ENCODE assay signal across 18 mouse cellular contexts in genomic region chr4:115855100-115855499, GRCm38 (mm10). TPM values are rescaled to one million over a fixed set of nuclear protein-coding genes. Genes with fewer than 3 reads are reported as not detected.
A peak's percentile ranks its signal among the peaks of the same experiment; 100 is the strongest.
DNase-seq lines count a peak whose midpoint lies in the region; ATAC-seq and TF ChIP-seq lines count a peak whose summit lies in the region.
"Had no signal": no experiment of that assay in that cellular context is flagged by ENCODE, and none has a peak within 500 bp of the region (broad histone marks: within the 10 kb centered on the region; RNA-seq: fewer than 3 reads in every experiment).

No protein-coding gene starts in this region.

- peaks cover 17% of the 10 kb centered on the region for H3K4me1 ChIP-seq in forebrain, embryonic 16.5 days (replicated peaks; ENCODE audit: control insufficient read depth, insufficient read depth, low read length)
- no peaks in the 10 kb centered on the region for H3K4me1 ChIP-seq in forebrain, postnatal 0 days (ENCODE audit: insufficient read depth)
- H3K4me1 ChIP-seq in midbrain, embryonic 11.5 days (ENCODE audit: control insufficient read depth, insufficient read depth, low read length): peaks cover 7% of the 10 kb centered on the region; the same call in 1 of the 2 replicates
- H3K4me1 ChIP-seq in midbrain, embryonic 10.5 days: peaks cover 38% of the 10 kb centered on the region
- peaks cover 80% of the 10 kb centered on the region for H3K4me1 ChIP-seq in liver, embryonic 15.5 days (replicated peaks)

- H3K9ac ChIP-seq in forebrain, embryonic 16.5 days (replicated peaks; ENCODE audit: low read depth, low read length): 0 out of 2 replicates have a peak overlapping the region, but pooled peaks have one; percentile 18
- H3K9ac ChIP-seq in forebrain, postnatal 0 days: no peak overlapping the region
- no peak overlapping the region for H3K9ac ChIP-seq in midbrain, embryonic 11.5 days (ENCODE audit: low read length)
- peak overlapping the region; percentile 37; the same call in 1 of the 2 replicates for H3K9ac ChIP-seq in liver, embryonic 15.5 days

- no peak overlapping the region for H3K4me2 ChIP-seq in forebrain, embryonic 16.5 days (ENCODE audit: low read length)
- no peak overlapping the region for H3K4me2 ChIP-seq in forebrain, postnatal 0 days (ENCODE audit: low read depth)
- no peak overlapping the region for H3K4me2 ChIP-seq in midbrain, embryonic 11.5 days
- H3K4me2 ChIP-seq in liver, embryonic 15.5 days: peak overlapping the region; percentile 60
- H3K4me2 ChIP-seq: heart, embryonic 11.5 days had no signal

- no peak for DNase-seq in forebrain, postnatal 0 days
- peak; percentile 69 for DNase-seq in midbrain, embryonic 11.5 days (ENCODE audit: low spot score, missing footprints)
- no peak for DNase-seq in midbrain, embryonic 10.5 days (ENCODE audit: low spot score)
- no peak for DNase-seq in cerebellum, adult 11-12 months
- no peak for DNase-seq in layer of hippocampus, adult 9-10 months (ENCODE audit: low spot score)
- DNase-seq in spleen, postnatal 14 days (ENCODE audit: low spot score in 2 of 2): no peak
- DNase-seq: cerebellum, adult 18-20 months; gastrocnemius, adult 2 months; right cerebral cortex, postnatal 14 days had no signal

- 64% methylated on average over 6 of the region's 6 CpGs for WGBS in forebrain, embryonic 16.5 days
- WGBS in forebrain, postnatal 0 days: 64% methylated on average over 6 of the region's 6 CpGs
- WGBS in midbrain, embryonic 11.5 days: 52% methylated on average over 6 of the region's 6 CpGs
- WGBS in midbrain, embryonic 10.5 days: 51% methylated on average over 6 of the region's 6 CpGs
- 14% methylated on average over 6 of the region's 6 CpGs for WGBS in liver, embryonic 15.5 days (ENCODE audit: insufficient replicate concordance)

- H3K27ac ChIP-seq in forebrain, embryonic 16.5 days (ENCODE audit: low read length): no peak overlapping the region
- no peak overlapping the region for H3K27ac ChIP-seq in forebrain, postnatal 0 days (ENCODE audit: low read depth, low read length)
- H3K27ac ChIP-seq in midbrain, embryonic 11.5 days (ENCODE audit: low read depth, low read length): no peak overlapping the region
- H3K27ac ChIP-seq in midbrain, embryonic 10.5 days (replicated peaks): no peak overlapping the region; the same call in 1 of the 2 replicates
- peak overlapping the region; percentile 90 for H3K27ac ChIP-seq in liver, embryonic 15.5 days (replicated peaks)
- H3K27ac ChIP-seq: gastrocnemius, adult 2 months had no signal

- ATAC-seq in forebrain, embryonic 16.5 days: no peak
- ATAC-seq in forebrain, postnatal 0 days: no peak
- ATAC-seq in midbrain, embryonic 11.5 days (ENCODE audit: low FRiP score): 0 out of 2 replicates have a peak, but pooled peaks have one; percentile 33
- no peak for ATAC-seq in liver, embryonic 15.5 days (ENCODE audit: insufficient read depth)

- no peak overlapping the region for H3K4me3 ChIP-seq in forebrain, embryonic 16.5 days (replicated peaks; ENCODE audit: low read length)
- no peak overlapping the region for H3K4me3 ChIP-seq in forebrain, postnatal 0 days (ENCODE audit: low read depth, low read length)
- H3K4me3 ChIP-seq in midbrain, embryonic 11.5 days (ENCODE audit: low read depth, low read length): no peak overlapping the region
- no peak overlapping the region for H3K4me3 ChIP-seq in midbrain, embryonic 10.5 days
- no peak overlapping the region for H3K4me3 ChIP-seq in liver, embryonic 15.5 days (replicated peaks)
- H3K4me3 ChIP-seq: gastrocnemius, adult 2 months had no signal

- no peaks in the 10 kb centered on the region for H3K36me3 ChIP-seq in forebrain, embryonic 16.5 days (ENCODE audit: control insufficient read depth, insufficient read depth)
- H3K36me3 ChIP-seq in forebrain, postnatal 0 days (ENCODE audit: insufficient read depth): peaks cover 14% of the 10 kb centered on the region
- H3K36me3 ChIP-seq in midbrain, embryonic 11.5 days (ENCODE audit: control insufficient read depth, insufficient read depth, low read length): peaks cover 7% of the 10 kb centered on the region; the same call in 1 of the 2 replicates
- H3K36me3 ChIP-seq in midbrain, embryonic 10.5 days: peaks cover 69% of the 10 kb centered on the region
- H3K36me3 ChIP-seq in liver, embryonic 15.5 days (replicated peaks): peaks cover 94% of the 10 kb centered on the region

- H3K9me3 ChIP-seq in forebrain, embryonic 16.5 days (ENCODE audit: control insufficient read depth, low read length): no peaks in the 10 kb centered on the region
- H3K9me3 ChIP-seq in forebrain, postnatal 0 days (ENCODE audit: low read length): no peaks in the 10 kb centered on the region
- no peaks in the 10 kb centered on the region for H3K9me3 ChIP-seq in midbrain, embryonic 11.5 days (ENCODE audit: control insufficient read depth, low read length)
- H3K9me3 ChIP-seq in midbrain, embryonic 10.5 days (replicated peaks): no peaks in the 10 kb centered on the region
- H3K9me3 ChIP-seq in liver, embryonic 15.5 days (replicated peaks): no peaks in the 10 kb centered on the region

- H3K27me3 ChIP-seq in forebrain, embryonic 16.5 days (replicated peaks; ENCODE audit: control insufficient read depth, insufficient read depth, low read length): no peaks in the 10 kb centered on the region
- no peaks in the 10 kb centered on the region for H3K27me3 ChIP-seq in forebrain, postnatal 0 days (ENCODE audit: insufficient read depth, low read length)
- H3K27me3 ChIP-seq in midbrain, embryonic 11.5 days (ENCODE audit: control insufficient read depth, insufficient read depth, low read length): no peaks in the 10 kb centered on the region
- no peaks in the 10 kb centered on the region for H3K27me3 ChIP-seq in midbrain, embryonic 10.5 days (ENCODE audit: low read depth, poor library complexity, severe bottlenecking)
- no peaks in the 10 kb centered on the region for H3K27me3 ChIP-seq in liver, embryonic 15.5 days

- TF ChIP-seq CTCF in forebrain, postnatal 0 days (IDR thresholded peaks at IDR 0.05; ENCODE audit: low read depth): no peak

RNA-seq across cellular contexts. Expression of gene Mknk1, which starts 16.1 kb away (rescaled TPM):
- 25.4 and 27.9 TPM in 2 replicates for polyA plus RNA-seq in forebrain, embryonic 16.5 days (2015; fragmentation: Nextera tagmentation; extraction: Ambion mirVana)
- 18.9 and 19.8 TPM in 2 replicates for total RNA-seq in forebrain, postnatal 0 days (2014; rRNA removed)
- polyA plus RNA-seq in forebrain, postnatal 0 days (2015; fragmentation: Nextera tagmentation; extraction: Ambion mirVana): 22.8 and 24.3 TPM in 2 replicates
- 17.9 and 22.3 TPM in 2 replicates for polyA plus RNA-seq in midbrain, embryonic 11.5 days (2014; fragmentation: Nextera tagmentation; extraction: Ambion mirVana)
- 29.7 and 31.2 TPM in 2 replicates for polyA plus RNA-seq in midbrain, embryonic 10.5 days (2016; fragmentation: Nextera tagmentation; extraction: Ambion mirVana)
- polyA plus RNA-seq in liver, embryonic 15.5 days (2015; fragmentation: Nextera tagmentation; extraction: Ambion mirVana): 30.0 and 33.1 TPM in 2 replicates

RNA-seq across cellular contexts. Expression of gene Mob3c, which starts 27.2 kb away (rescaled TPM):
- 4.6 and 6.0 TPM in 2 replicates for polyA plus RNA-seq in forebrain, embryonic 16.5 days (2015; fragmentation: Nextera tagmentation; extraction: Ambion mirVana)
- total RNA-seq in forebrain, postnatal 0 days (2014; rRNA removed): 3.0 and 9.0 TPM in 2 replicates
- polyA plus RNA-seq in forebrain, postnatal 0 days (2015; fragmentation: Nextera tagmentation; extraction: Ambion mirVana): 1.6 and 3.0 TPM in 2 replicates
- polyA plus RNA-seq in midbrain, embryonic 11.5 days (2014; fragmentation: Nextera tagmentation; extraction: Ambion mirVana): 2.5 and 3.7 TPM in 2 replicates
- 4.4 and 6.7 TPM in 2 replicates for polyA plus RNA-seq in midbrain, embryonic 10.5 days (2016; fragmentation: Nextera tagmentation; extraction: Ambion mirVana)
- 8.0 and 8.2 TPM in 2 replicates for polyA plus RNA-seq in liver, embryonic 15.5 days (2015; fragmentation: Nextera tagmentation; extraction: Ambion mirVana)

RNA-seq across cellular contexts. Expression of gene Kncn, which starts 29.1 kb away (rescaled TPM):
- 0.18 TPM in 1 of 2 replicates, not detected in the other for polyA plus RNA-seq in forebrain, embryonic 16.5 days (2015; fragmentation: Nextera tagmentation; extraction: Ambion mirVana)
- total RNA-seq in forebrain, postnatal 0 days (2014; rRNA removed): 0.38 TPM in 1 of 2 replicates, not detected in the other
- 0.10 and 0.44 TPM in 2 replicates for polyA plus RNA-seq in forebrain, postnatal 0 days (2015; fragmentation: Nextera tagmentation; extraction: Ambion mirVana)
- polyA plus RNA-seq in midbrain, embryonic 11.5 days (2014; fragmentation: Nextera tagmentation; extraction: Ambion mirVana): not detected in 2 replicates
- 0.07 TPM in 1 of 2 replicates, not detected in the other for polyA plus RNA-seq in midbrain, embryonic 10.5 days (2016; fragmentation: Nextera tagmentation; extraction: Ambion mirVana)
- not detected in 2 replicates for polyA plus RNA-seq in liver, embryonic 15.5 days (2015; fragmentation: Nextera tagmentation; extraction: Ambion mirVana)
- total RNA-seq: gastrocnemius, adult 2 months; liver, adult 2 months; MEL; neutrophil, adult 5-6 weeks had no signal
- polyA plus RNA-seq: C2C12; forebrain, embryonic 11.5 days; heart, embryonic 11.5 days; liver, adult 2 months had no signal

RNA-seq across cellular contexts. Expression of gene 6430628N08Rik, which starts 35.4 kb away (rescaled TPM):
- 0.15 and 0.47 TPM in 2 replicates for polyA plus RNA-seq in forebrain, embryonic 16.5 days (2015; fragmentation: Nextera tagmentation; extraction: Ambion mirVana)
- total RNA-seq in forebrain, postnatal 0 days (2014; rRNA removed): 1.3 and 1.4 TPM in 2 replicates
- polyA plus RNA-seq in forebrain, postnatal 0 days (2015; fragmentation: Nextera tagmentation; extraction: Ambion mirVana): 0.54 and 0.62 TPM in 2 replicates
- polyA plus RNA-seq in midbrain, embryonic 11.5 days (2014; fragmentation: Nextera tagmentation; extraction: Ambion mirVana): 0.33 TPM in 1 of 2 replicates, not detected in the other
- 0.21 and 0.30 TPM in 2 replicates for polyA plus RNA-seq in midbrain, embryonic 10.5 days (2016; fragmentation: Nextera tagmentation; extraction: Ambion mirVana)
- not detected in 2 replicates for polyA plus RNA-seq in liver, embryonic 15.5 days (2015; fragmentation: Nextera tagmentation; extraction: Ambion mirVana)
- total RNA-seq: gastrocnemius, adult 2 months; layer of hippocampus, postnatal 10 days; liver, adult 2 months; MEL; neutrophil, adult 5-6 weeks had no signal
- polyA plus RNA-seq: C2C12; forebrain, embryonic 11.5 days; heart, embryonic 11.5 days; liver, adult 2 months had no signal

Comparison
In these comparisons a context has a peak if more than half of its experiments do, and no peak if none do; other contexts are left out.
1. H3K9ac ChIP-seq: peak in forebrain, embryonic 16.5 days (single experiment) and liver, embryonic 15.5 days (single experiment); none in forebrain, postnatal 0 days (single experiment) and midbrain, embryonic 11.5 days (single experiment).